Mouse (Mus musculus) G1E-ER4 (cell line): ENCODE data around the gene Tdgf1. TPM values are rescaled to one million over a fixed set of nuclear protein-coding genes. Genes with fewer than 3 reads are reported as not detected.

ENCODE experiments used
- GATA1 ChIP-seq: IDR thresholded peaks from one replicate; pipeline ENCODE4 v1.8.0; 2012; ENCODE audit warnings: low read length, inconsistent platforms
- polyA plus RNA-seq: library from polyadenylated mRNA; stranded (reverse); fragments of >175 nt; gene quantifications from 2 replicates; pipeline ENCODE4 v1.2.3, GENCODE M21; 2012

The Tdgf1 gene
- polyA plus RNA-seq, 1 experiment = not detected

DNA sequence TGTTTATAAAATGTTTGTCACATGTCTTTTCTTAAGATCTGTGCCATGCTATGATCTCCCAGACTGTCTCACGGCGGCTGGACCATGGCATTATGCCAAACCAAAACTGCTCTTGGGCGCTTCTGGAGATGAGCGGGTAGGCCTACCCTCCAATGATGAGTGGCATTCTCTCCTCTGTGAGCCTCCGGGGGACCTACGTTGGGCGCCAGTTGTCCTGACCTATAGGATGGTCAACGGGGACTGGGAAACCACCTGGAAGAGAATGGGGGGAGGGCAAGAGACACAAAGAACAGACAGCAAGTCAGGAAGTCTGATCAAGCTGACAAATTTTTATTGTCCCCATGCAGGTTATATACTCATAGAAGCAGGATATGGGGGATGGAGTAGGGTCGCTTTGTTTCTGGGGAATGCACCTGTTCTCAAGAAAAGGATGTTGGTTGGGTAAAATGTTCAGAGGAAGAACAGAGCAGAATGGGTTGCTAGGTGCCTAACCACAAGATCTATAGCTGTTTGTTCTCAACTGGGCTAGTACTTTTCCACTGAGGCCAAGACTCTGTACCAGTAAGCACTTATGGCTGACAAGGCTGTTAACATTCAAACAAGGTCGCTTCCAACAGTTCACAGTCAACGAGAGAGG is 38.6 kb downstream of the Tdgf1 start:
- TF ChIP-seq GATA1 = no peak

DNA sequence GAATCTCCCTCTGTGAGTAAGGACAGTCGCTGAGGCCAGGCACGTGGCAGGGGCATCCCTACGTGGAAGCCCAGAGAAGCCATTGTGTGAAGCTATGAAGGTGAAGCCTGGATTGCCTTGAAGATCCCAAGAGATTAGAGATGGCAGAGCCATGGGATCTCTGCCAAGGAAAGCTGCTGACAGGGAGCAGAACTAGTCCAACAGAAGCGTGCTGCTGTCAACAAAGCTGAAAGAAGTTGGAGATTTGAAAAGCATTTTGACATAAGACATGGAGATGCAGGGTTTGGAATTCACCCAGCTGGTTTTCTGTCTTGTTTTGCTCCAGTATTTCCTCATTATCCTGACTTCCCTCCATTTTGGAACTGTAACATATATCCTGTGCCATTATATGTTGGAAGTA is 43.7 kb downstream of the Tdgf1 start:
- TF ChIP-seq GATA1 = no peak

DNA sequence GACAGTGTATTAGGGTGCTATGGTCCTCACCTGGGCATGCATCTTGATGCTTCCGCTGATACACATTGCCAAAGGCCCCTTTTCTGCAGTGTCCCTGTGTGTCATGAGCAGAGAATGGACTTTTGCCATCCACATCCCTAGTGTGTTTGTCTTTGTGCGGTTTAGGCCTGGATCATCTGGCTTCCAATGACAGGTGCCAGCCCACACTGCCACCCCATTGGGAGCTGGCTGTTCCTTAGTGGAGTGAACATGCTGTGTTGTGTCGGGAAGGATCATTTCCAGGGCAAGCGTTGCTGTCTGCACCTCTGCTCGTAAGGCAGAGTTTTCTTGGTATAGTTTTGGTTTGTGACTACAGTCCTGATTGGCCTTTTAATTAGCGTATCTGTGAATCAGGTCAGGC is 44.8 kb downstream of the Tdgf1 start:
- TF ChIP-seq GATA1 = no peak

DNA sequence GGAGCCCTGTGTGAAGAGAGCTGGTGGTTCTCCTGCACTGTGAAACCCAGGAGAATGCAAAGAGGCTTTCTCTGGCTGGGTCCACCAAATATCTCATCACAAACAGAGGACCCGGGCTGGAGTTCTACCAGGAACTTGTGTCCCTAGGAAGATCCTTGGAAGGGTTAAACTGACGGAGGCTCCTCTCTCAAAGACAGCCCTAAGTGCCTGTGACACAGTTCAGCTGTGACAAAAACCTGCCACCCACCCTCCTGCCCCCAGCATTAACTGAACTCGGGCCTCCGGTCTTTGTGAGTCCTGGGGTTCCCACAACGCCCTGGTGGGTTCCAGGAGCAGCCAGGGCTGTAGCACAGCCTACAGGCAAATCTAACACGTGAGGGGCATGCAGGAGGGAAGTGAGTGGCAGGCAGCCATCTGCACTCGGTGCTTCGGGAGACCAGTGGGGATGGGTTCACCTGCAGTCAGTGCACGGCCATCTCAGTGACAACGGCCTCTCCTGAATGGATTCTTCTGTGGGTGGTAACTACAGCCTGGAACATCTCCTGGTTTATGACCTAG is 46.4 kb downstream of the Tdgf1 start:
- TF ChIP-seq GATA1 = no peak

DNA sequence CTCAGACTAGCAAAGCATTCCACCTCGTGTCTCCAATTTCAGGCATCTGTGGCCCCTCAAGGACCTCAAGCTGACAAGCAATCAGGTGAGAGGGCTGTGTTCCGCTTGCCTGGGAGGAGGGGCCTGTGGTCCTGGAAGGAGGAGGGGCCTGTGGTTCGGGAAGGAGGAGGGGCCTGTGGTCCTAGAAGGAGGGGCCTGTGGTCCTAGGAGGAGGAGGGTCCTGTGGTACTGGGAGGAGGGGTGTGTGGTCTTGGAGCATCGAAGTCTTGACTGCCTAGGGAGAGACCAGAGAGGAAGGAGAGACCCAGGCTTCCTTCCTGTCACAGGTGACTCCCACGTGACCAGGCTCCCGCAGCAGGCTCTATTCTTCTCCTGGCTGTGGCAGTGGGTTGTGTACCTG is 49.4 kb downstream of the Tdgf1 start:
- no peak for TF ChIP-seq GATA1

DNA sequence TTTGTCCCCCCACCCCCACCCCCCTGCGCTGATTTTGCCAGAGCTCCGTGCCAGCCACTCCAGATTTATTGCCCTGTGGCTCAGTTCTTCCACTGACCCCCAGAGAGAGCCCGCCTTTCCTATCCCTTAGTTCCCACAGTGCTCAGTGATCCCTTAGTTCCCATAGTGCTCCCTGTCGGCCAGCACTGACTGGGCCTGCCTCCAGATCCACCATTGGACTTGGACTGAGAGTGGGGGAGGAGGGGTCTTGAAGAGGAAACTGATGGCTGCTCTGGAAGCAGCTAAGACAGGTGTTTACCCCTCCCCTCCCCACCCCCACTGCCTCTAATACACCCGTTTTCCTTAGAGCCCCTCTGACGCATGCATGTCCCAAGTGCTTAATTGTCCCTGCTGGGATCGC is 50.0 kb downstream of the Tdgf1 start:
- no peak for TF ChIP-seq GATA1

DNA sequence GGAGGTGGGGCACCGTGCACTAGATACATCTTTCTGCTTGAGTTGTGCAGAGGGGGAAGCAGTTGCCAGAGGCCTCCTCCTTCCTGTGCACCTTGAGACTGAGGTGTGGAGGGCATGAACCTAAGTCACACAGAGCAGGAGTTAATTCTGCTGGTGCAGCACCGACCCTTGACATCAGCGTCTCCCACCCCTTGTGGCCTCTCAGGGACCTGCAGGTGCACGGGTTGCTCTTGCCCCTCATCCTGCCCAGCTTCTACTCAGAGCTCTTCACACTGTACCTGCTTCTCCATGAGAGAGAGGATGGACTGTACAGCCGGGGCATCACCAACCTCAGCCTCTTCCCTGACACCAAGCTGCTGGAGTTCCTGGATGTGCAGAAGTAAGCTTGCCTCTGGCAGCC is 50.5 kb downstream of the Tdgf1 start:
- TF ChIP-seq GATA1 = no peak

DNA sequence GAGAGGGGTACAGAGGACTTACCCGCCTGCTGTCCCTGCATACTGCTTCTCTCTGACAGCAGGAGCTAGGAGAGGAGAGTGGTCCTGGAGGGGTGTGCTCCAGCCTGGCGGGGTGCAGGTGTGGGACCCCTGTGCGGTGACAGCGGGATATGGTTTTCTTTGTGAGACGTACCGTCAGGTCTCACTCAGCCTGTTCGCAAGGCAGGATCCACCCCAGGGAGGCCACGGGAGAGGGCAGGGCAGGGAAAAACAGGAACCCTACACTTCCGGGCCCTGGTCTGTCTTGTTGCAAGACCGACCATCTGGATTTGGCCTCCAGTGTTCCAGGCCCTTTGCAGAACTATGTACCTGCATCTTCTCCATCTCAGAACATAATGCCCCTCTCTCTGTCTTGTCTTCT is 52.5 kb downstream of the Tdgf1 start:
- no peak for TF ChIP-seq GATA1

DNA sequence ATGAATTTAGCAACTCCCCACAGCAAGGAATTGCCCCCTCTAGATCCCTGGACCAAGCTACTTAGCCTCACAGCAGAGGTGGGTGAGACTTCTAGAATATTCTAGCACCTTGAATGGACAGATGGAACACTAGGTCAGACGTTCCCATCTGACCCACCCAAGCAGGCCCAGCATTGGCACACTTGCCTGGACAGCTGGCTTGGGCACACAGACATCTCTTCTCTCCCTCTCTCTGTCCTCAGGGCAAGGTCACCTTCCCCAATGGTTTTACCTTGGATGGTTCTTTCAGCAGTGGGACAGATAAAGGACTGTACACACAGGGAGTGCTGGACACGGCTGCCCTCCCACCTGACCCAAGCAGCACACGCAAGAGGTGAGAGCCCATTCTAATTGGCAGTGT is 53.4 kb downstream of the Tdgf1 start:
- TF ChIP-seq GATA1 = no peak

DNA sequence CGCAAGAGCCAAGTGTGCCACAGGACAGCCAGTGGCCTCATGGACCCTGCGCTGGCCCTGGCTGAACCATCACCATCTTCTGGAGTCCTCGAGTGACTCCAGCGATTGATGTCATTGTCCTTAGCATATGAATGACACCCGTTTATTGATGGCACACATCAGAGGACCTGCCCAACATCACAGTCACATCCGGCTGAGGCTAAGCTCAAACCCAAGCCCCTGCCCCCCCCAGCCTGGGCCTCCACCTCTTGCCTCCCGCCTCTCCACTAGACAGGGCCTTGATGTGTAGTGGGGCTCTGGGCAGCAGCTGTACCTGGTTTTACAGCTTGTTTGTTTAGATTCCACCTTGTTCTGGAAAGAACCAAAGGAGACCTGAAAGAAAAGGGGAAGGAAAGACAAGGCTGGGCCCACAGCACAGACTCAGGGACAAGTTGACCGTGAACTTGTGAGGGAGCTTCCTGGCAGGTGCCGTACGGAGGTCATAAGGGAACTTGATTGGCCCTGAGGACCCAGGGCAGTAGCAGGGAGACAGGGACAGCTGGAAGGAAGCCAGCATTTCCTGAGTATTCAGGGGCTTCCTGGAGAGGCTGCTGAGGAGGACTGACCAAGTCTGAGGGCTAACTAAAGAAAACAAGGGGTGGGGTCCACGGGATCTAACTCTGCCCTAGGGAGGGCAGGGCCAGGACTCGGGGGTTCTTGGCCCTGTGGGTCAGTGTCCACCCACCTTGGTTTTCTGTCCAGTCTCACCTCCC is 54.7 kb downstream of the Tdgf1 start:
- TF ChIP-seq GATA1 = no peak

DNA sequence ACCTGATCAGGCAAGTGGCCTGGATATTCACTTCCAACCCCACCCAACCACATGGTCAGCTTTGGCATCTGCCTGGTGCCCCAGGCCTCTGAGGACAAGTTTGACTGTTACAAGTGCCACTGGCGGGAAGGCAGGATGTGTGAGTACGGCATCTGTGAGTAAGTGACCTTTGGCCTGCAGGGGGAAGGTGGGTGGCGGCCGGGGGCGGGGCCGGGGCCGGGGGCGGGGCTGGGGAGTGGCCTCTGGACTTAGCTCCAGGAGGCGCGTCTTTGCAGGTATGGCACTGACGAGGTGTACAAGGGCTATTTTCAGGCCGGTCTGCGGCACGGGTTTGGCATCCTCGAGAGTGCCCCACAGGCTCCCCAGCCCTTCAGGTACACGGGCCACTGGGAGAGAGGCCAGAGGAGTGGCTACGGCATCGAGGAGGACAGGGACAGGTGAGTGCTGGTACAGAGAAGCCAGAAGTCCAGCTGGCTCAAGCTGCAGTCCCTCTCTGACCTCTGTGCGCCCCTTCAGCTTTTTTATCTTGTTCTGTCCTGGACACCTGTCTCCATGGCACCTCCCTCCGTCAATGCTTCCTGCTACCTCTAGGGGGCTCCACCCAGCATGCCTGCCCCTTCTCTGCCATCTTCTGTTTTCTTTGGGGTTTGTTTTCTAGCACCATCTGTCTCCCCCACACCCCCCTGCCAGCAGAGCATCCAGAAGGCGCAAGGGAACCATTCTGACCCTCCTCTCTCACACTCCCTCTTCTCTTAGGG is 55.8 kb downstream of the Tdgf1 start:
- TF ChIP-seq GATA1 = no peak

Other genes with a start within 250 kb of the Tdgf1 start
- not detected in 2 replicates for gene Myl3, start 204.3 kb downstream of the Tdgf1 start, polyA plus RNA-seq
- gene Pth1r, start 199.0 kb downstream of the Tdgf1 start, polyA plus RNA-seq = 0.02 TPM in 1 of 2 replicates, not detected in the other
- not detected in 2 replicates for gene Prss42, start 148.0 kb downstream of the Tdgf1 start, polyA plus RNA-seq
- not detected in 2 replicates for gene Prss44, start 132.2 kb downstream of the Tdgf1 start, polyA plus RNA-seq
- not detected in 2 replicates for gene Prss43, start 119.5 kb downstream of the Tdgf1 start, polyA plus RNA-seq
- not detected in 2 replicates for gene Prss45, start 111.6 kb downstream of the Tdgf1 start, polyA plus RNA-seq
- gene Prss46, start 101.7 kb downstream of the Tdgf1 start, polyA plus RNA-seq = not detected in 2 replicates
- gene Prss50, start 88.2 kb downstream of the Tdgf1 start, polyA plus RNA-seq = not detected in 2 replicates
- not detected in 2 replicates for gene Als2cl, start 66.3 kb downstream of the Tdgf1 start, polyA plus RNA-seq
- gene Tmie, start 66.0 kb downstream of the Tdgf1 start, polyA plus RNA-seq = not detected in 2 replicates
- not detected in 2 replicates for gene Fam240a, start 29.3 kb downstream of the Tdgf1 start, polyA plus RNA-seq
- gene Lrrc2, start 5.4 kb upstream of the Tdgf1 start, polyA plus RNA-seq = not detected in 2 replicates
- not detected in 2 replicates for gene Rtp3, start 44.4 kb upstream of the Tdgf1 start, polyA plus RNA-seq
- not detected in 2 replicates for gene Ltf, start 73.1 kb upstream of the Tdgf1 start, polyA plus RNA-seq
- gene Ccrl2, start 111.4 kb upstream of the Tdgf1 start, polyA plus RNA-seq = 0.37 and 3.4 TPM in 2 replicates
- 14.3 and 18.8 TPM in 2 replicates for gene Lrrfip2, start 171.4 kb upstream of the Tdgf1 start, polyA plus RNA-seq